Mouse (Mus musculus) lung, postnatal 14 days (tissue): ENCODE results near the gene Phc1.
A peak's percentile ranks its signal among the peaks of the same experiment; 100 is the strongest.

Experiments
- DNase-seq: peaks from one replicate; pipeline ENCODE4 v3.0.0; 2021

Gene Phc1

GRCm38 (mm10) chr6:122337546-122337945, 2.8 kb downstream of the Phc1 start:
- DNase-seq = no peak

- DNase-seq = no peak
Observed at GRCm38 (mm10) chr6:122334786-122335340, 5.5 kb downstream of the Phc1 start.

GRCm38 (mm10) chr6:122333081-122333612, 7.2 kb downstream of the Phc1 start:
- DNase-seq = no peak

GRCm38 (mm10) chr6:122325361-122325975, 14.9 kb downstream of the Phc1 start:
- no peak for DNase-seq

- DNase-seq = no peak
Observed at GRCm38 (mm10) chr6:122318726-122319125, 21.6 kb downstream of the Phc1 start.

- DNase-seq = no peak
Observed at GRCm38 (mm10) chr6:122310187-122310820, 30.1 kb downstream of the Phc1 start.

- no peak for DNase-seq
Observed at GRCm38 (mm10) chr6:122309446-122309960, 30.9 kb downstream of the Phc1 start.

GRCm38 (mm10) chr6:122308505-122309393, 31.6 kb downstream of the Phc1 start, which contains the start of gene M6pr:
TSS of gene M6pr (plus strand) at chr6:122308720.
- peak; percentile 91 for DNase-seq

GRCm38 (mm10) chr6:122308136-122308504, 32.2 kb downstream of the Phc1 start:
- DNase-seq = no peak

- DNase-seq = no peak
Observed at GRCm38 (mm10) chr6:122306707-122307106, 33.7 kb downstream of the Phc1 start.

GRCm38 (mm10) chr6:122304790-122305555, 35.4 kb downstream of the Phc1 start:
- DNase-seq = no peak

GRCm38 (mm10) chr6:122304355-122304754, 36.0 kb downstream of the Phc1 start:
- DNase-seq = peak; percentile 86

- no peak for DNase-seq
Observed at GRCm38 (mm10) chr6:122303526-122303925, 36.8 kb downstream of the Phc1 start.

GRCm38 (mm10) chr6:122302661-122303060, 37.7 kb downstream of the Phc1 start:
- no peak for DNase-seq

- no peak for DNase-seq
Observed at GRCm38 (mm10) chr6:122302121-122302520, 38.2 kb downstream of the Phc1 start.

GRCm38 (mm10) chr6:122299621-122300133, 40.7 kb downstream of the Phc1 start:
- no peak for DNase-seq

- DNase-seq = no peak
Observed at GRCm38 (mm10) chr6:122298223-122298609, 42.1 kb downstream of the Phc1 start.

- DNase-seq = no peak
Observed at GRCm38 (mm10) chr6:122297279-122298222, 42.8 kb downstream of the Phc1 start.

GRCm38 (mm10) chr6:122296918-122297278, 43.5 kb downstream of the Phc1 start:
- no peak for DNase-seq

GRCm38 (mm10) chr6:122295242-122295641, 45.1 kb downstream of the Phc1 start:
- no peak for DNase-seq

GRCm38 (mm10) chr6:122294290-122294689, 46.1 kb downstream of the Phc1 start:
- no peak for DNase-seq
